Mouse (Mus musculus) limb, embryonic 15.5 days (tissue): Measurements from ENCODE around the gene Abcc10. TPM values are rescaled to one million over a fixed set of nuclear protein-coding genes. Genes with fewer than 3 reads are reported as not detected.

Experiments used
- ATAC-seq: fragments of 200-750 bp; cut with Nextera tagmentation; 2 replicates; pipeline ENCODE4 v1.8.0; 2017; ENCODE audit warnings: low read depth, moderate TSS enrichment; ENCODE audit not compliant: insufficient number of reproducible peaks, low FRiP score, low TSS enrichment
- H3K27ac ChIP-seq: fragments of 300-500 bp; sonication (generic); 2 replicates; pipeline ENCODE4 v1.5.1; 2015; ENCODE audit warnings: moderate library complexity, mild to moderate bottlenecking, inconsistent platforms
- H3K27me3 ChIP-seq: fragments of 300-500 bp; sonication (generic); 2 replicates; pipeline ENCODE4 v1.6.1; 2015; ENCODE audit warnings: inconsistent platforms
- H3K36me3 ChIP-seq: fragments of 300-500 bp; sonication (generic); 2 replicates; pipeline ENCODE4 v1.6.1; 2015; ENCODE audit warnings: inconsistent platforms
- H3K4me1 ChIP-seq: fragments of 300-500 bp; sonication (generic); 2 replicates; pipeline ENCODE4 v1.6.1; 2015; ENCODE audit warnings: inconsistent platforms
- H3K4me2 ChIP-seq: fragments of 300-500 bp; sonication (generic); 2 replicates; pipeline ENCODE4 v1.6.1; 2015; ENCODE audit warnings: mild to moderate bottlenecking, inconsistent platforms
- H3K4me3 ChIP-seq: fragments of 300-500 bp; sonication (generic); 2 replicates; pipeline ENCODE4 v1.5.1; 2015; ENCODE audit warnings: mild to moderate bottlenecking, inconsistent platforms
- H3K9ac ChIP-seq: fragments of 300-500 bp; sonication (generic); 2 replicates; pipeline ENCODE4 v1.6.1; 2015; ENCODE audit warnings: inconsistent platforms
- H3K9me3 ChIP-seq: fragments of 300-500 bp; sonication (generic); 2 replicates; pipeline ENCODE4 v1.6.1; 2016; ENCODE audit warnings: inconsistent platforms
- WGBS: fragments of 180-500 bp; shearing (Covaris S2); methylation state at CpG from one replicate; pipeline ENCODE4 v1.1.7; 2015; 5-methylcytosine and 5-hydroxymethylcytosine counted together
- polyA plus RNA-seq: library from polyadenylated mRNA; unstranded; fragments of >200 nt; fragmentation: Nextera tagmentation; extraction: Ambion mirVana; gene quantifications from 2 replicates; pipeline ENCODE4 v1.2.1, GENCODE M21; 2015

Gene Abcc10
- polyA plus RNA-seq, 1 experiment from 2014 or later: 5.9 TPM

GRCm38 (mm10) chr17:46253452-46254084 lies 74.6 kb downstream of the Abcc10 start, which contains the start of gene Lrrc73:
Lrrc73 (plus strand) TSS chr17:46253531.
- Histone ChIP-seq H3K27me3 (peaks cover 18% of the 10 kb centered on the region), H3K9me3 (no peaks in the 10 kb centered on the region), H3K4me3 (peak within 1 kb of the TSS; percentile 68), H3K9ac (peak within 1 kb of the TSS; percentile 57; the same call in 1 of the 2 replicates), H3K4me1 (peaks cover 30% of the 10 kb centered on the region), H3K27ac (no peak within 1 kb of the TSS), H3K4me2 (peak within 1 kb of the TSS; percentile 100), H3K36me3 (peaks cover 58% of the 10 kb centered on the region)
- WGBS: 2% methylated on average over 43 of the region's 48 CpGs
- peak; percentile 72; the same call in 1 of the 2 replicates for ATAC-seq

Other genes with a start within 250 kb of the Abcc10 start
- 126 and 132 TPM in 2 replicates for gene Mrps18a, start 217.4 kb downstream of the Abcc10 start, polyA plus RNA-seq
- gene Rsph9, start 184.1 kb downstream of the Abcc10 start, polyA plus RNA-seq: 9.6 and 10.1 TPM in 2 replicates
- gene Mad2l1bp, start 174.8 kb downstream of the Abcc10 start, polyA plus RNA-seq: 35.1 and 36.4 TPM in 2 replicates
- 35.6 and 39.6 TPM in 2 replicates for gene Gtpbp2, start 167.3 kb downstream of the Abcc10 start, polyA plus RNA-seq
- gene Polh, start 125.7 kb downstream of the Abcc10 start, polyA plus RNA-seq: 18.5 and 20.1 TPM in 2 replicates
- 30.3 and 32.0 TPM in 2 replicates for gene Xpo5, start 125.6 kb downstream of the Abcc10 start, polyA plus RNA-seq
- gene Polr1c, start 80.3 kb downstream of the Abcc10 start, polyA plus RNA-seq: 75.4 and 76.5 TPM in 2 replicates
- 133 and 162 TPM in 2 replicates for gene Yipf3, start 80.3 kb downstream of the Abcc10 start, polyA plus RNA-seq
- gene Lrrc73, start 74.8 kb downstream of the Abcc10 start, polyA plus RNA-seq: 1.3 and 1.4 TPM in 2 replicates
- gene Tjap1, start 45.3 kb downstream of the Abcc10 start, polyA plus RNA-seq: 50.9 and 58.6 TPM in 2 replicates
- gene Dlk2, start 30.9 kb downstream of the Abcc10 start, polyA plus RNA-seq: 14.5 and 15.2 TPM in 2 replicates
- 7.2 and 11.9 TPM in 2 replicates for gene Zfp318, start 55.4 kb upstream of the Abcc10 start, polyA plus RNA-seq
- gene Crip3, start 100.6 kb upstream of the Abcc10 start, polyA plus RNA-seq: 1.8 and 2.0 TPM in 2 replicates
- gene Slc22a7, start 110.1 kb upstream of the Abcc10 start, polyA plus RNA-seq: not detected in 2 replicates
- gene Ttbk1, start 159.3 kb upstream of the Abcc10 start, polyA plus RNA-seq: 0.02 and 0.06 TPM in 2 replicates
- 29.3 and 33.8 TPM in 2 replicates for gene Dnph1, start 168.4 kb upstream of the Abcc10 start, polyA plus RNA-seq
- gene Cul9, start 218.0 kb upstream of the Abcc10 start, polyA plus RNA-seq: 5.2 and 7.5 TPM in 2 replicates
- 6.4 and 7.1 TPM in 2 replicates for gene Srf, start 227.8 kb upstream of the Abcc10 start, polyA plus RNA-seq